Mouse (Mus musculus): Measurements from ENCODE around the gene Xpnpep1. TPM values are rescaled to one million over a fixed set of nuclear protein-coding genes. Genes with fewer than 3 reads are reported as not detected.

Gene Xpnpep1
- polyA plus RNA-seq, 1 experiment from 2014 or later, result 168 TPM

- Histone ChIP-seq H3K36me3 (ENCODE audit: control insufficient read depth, insufficient read depth, low read length) (no peaks in the 10 kb centered on the region), H3K27ac (ENCODE audit: low read depth, low read length) (no peak overlapping the region), H3K9me3 (ENCODE audit: control insufficient read depth, low read length) (no peaks in the 10 kb centered on the region), H3K4me1 (ENCODE audit: control insufficient read depth, insufficient read depth, low read length) (no peaks in the 10 kb centered on the region; the same call in 1 of the 2 replicates), H3K9ac (ENCODE audit: low read length) (no peak overlapping the region), H3K27me3 (ENCODE audit: control insufficient read depth, insufficient read depth, low read length) (no peaks in the 10 kb centered on the region), H3K4me3 (ENCODE audit: low read depth, low read length) (no peak overlapping the region), H3K4me2 (ENCODE audit: low read depth) (no peak overlapping the region)
- WGBS, result 89% methylated on average over 16 of the region's 16 CpGs
- ATAC-seq (ENCODE audit: insufficient read depth, low FRiP score, low TSS enrichment) (no peak), DNase-seq (ENCODE audit: low spot score) (no peak)
Measured at GRCm38 (mm10) chr19:53059344-53060111, 19.5 kb upstream of the Xpnpep1 start.

- no peaks in the 10 kb centered on the region for H3K27me3 ChIP-seq (ENCODE audit: control insufficient read depth, insufficient read depth, low read length)
- H3K36me3 ChIP-seq (ENCODE audit: control insufficient read depth, insufficient read depth, low read length), result no peaks in the 10 kb centered on the region
- DNase-seq (ENCODE audit: low spot score) (no peak), ATAC-seq (ENCODE audit: insufficient read depth, low FRiP score, low TSS enrichment) (no peak)
- 83% methylated on average over 8 of the region's 8 CpGs for WGBS
- H3K4me3 ChIP-seq (ENCODE audit: low read depth, low read length), result no peak overlapping the region
- no peak overlapping the region for H3K27ac ChIP-seq (ENCODE audit: low read depth, low read length)
- no peaks in the 10 kb centered on the region for H3K9me3 ChIP-seq (ENCODE audit: control insufficient read depth, low read length)
- H3K9ac ChIP-seq (ENCODE audit: low read length), result no peak overlapping the region
- H3K4me1 ChIP-seq (ENCODE audit: control insufficient read depth, insufficient read depth, low read length), result no peaks in the 10 kb centered on the region
- no peak overlapping the region for H3K4me2 ChIP-seq (ENCODE audit: low read depth)
Measured at GRCm38 (mm10) chr19:53058726-53059334, 18.8 kb upstream of the Xpnpep1 start.

GRCm38 (mm10) chr19:53057980-53058725 lies 18.1 kb upstream of the Xpnpep1 start:
- no peak for DNase-seq (ENCODE audit: low spot score)
- no peak overlapping the region for H3K4me3 ChIP-seq (ENCODE audit: low read depth, low read length)
- 74% methylated on average over 16 of the region's 16 CpGs for WGBS
- H3K27me3 ChIP-seq (ENCODE audit: control insufficient read depth, insufficient read depth, low read length), result no peaks in the 10 kb centered on the region
- H3K36me3 ChIP-seq (ENCODE audit: control insufficient read depth, insufficient read depth, low read length), result no peaks in the 10 kb centered on the region
- no peak for ATAC-seq (ENCODE audit: insufficient read depth, low FRiP score, low TSS enrichment)
- H3K4me1 ChIP-seq (ENCODE audit: control insufficient read depth, insufficient read depth, low read length), result no peaks in the 10 kb centered on the region
- no peak overlapping the region for H3K9ac ChIP-seq (ENCODE audit: low read length)
- H3K4me2 ChIP-seq (ENCODE audit: low read depth), result no peak overlapping the region
- H3K9me3 ChIP-seq (ENCODE audit: control insufficient read depth, low read length), result no peaks in the 10 kb centered on the region
- no peak overlapping the region for H3K27ac ChIP-seq (ENCODE audit: low read depth, low read length)

GRCm38 (mm10) chr19:53053355-53053754 lies 13.3 kb upstream of the Xpnpep1 start:
- Histone ChIP-seq H3K36me3 (ENCODE audit: control insufficient read depth, insufficient read depth, low read length) (no peaks in the 10 kb centered on the region), H3K4me1 (ENCODE audit: control insufficient read depth, insufficient read depth, low read length) (peaks cover 7% of the 10 kb centered on the region; the same call in 1 of the 2 replicates), H3K27ac (ENCODE audit: low read depth, low read length) (no peak overlapping the region), H3K27me3 (ENCODE audit: control insufficient read depth, insufficient read depth, low read length) (no peaks in the 10 kb centered on the region), H3K9me3 (ENCODE audit: control insufficient read depth, low read length) (no peaks in the 10 kb centered on the region), H3K9ac (ENCODE audit: low read length) (no peak overlapping the region), H3K4me2 (ENCODE audit: low read depth) (no peak overlapping the region), H3K4me3 (ENCODE audit: low read depth, low read length) (no peak overlapping the region)
- WGBS, result 93% methylated on average over 16 of the region's 16 CpGs
- ATAC-seq (ENCODE audit: insufficient read depth, low FRiP score, low TSS enrichment), result no peak
- DNase-seq (ENCODE audit: low spot score), result no peak

GRCm38 (mm10) chr19:53052031-53052670 lies 12.1 kb upstream of the Xpnpep1 start:
- ATAC-seq (ENCODE audit: insufficient read depth, low FRiP score, low TSS enrichment), result no peak
- no peaks in the 10 kb centered on the region for H3K9me3 ChIP-seq (ENCODE audit: control insufficient read depth, low read length)
- H3K27ac ChIP-seq (ENCODE audit: low read depth, low read length), result no peak overlapping the region
- peak; percentile 58 for DNase-seq (ENCODE audit: low spot score)
- H3K36me3 ChIP-seq (ENCODE audit: control insufficient read depth, insufficient read depth, low read length), result no peaks in the 10 kb centered on the region; the same call in 1 of the 2 replicates
- no peak overlapping the region for H3K4me3 ChIP-seq (ENCODE audit: low read depth, low read length)
- H3K4me1 ChIP-seq (ENCODE audit: control insufficient read depth, insufficient read depth, low read length), result peaks cover 7% of the 10 kb centered on the region; the same call in 1 of the 2 replicates
- H3K4me2 ChIP-seq (ENCODE audit: low read depth), result peak overlapping the region; percentile 21
- no peaks in the 10 kb centered on the region for H3K27me3 ChIP-seq (ENCODE audit: control insufficient read depth, insufficient read depth, low read length)
- 18% methylated on average over 19 of the region's 19 CpGs for WGBS
- no peak overlapping the region for H3K9ac ChIP-seq (ENCODE audit: low read length)

- Histone ChIP-seq H3K27ac (ENCODE audit: low read depth, low read length) (peak overlapping the region; percentile 0; the same call in 1 of the 2 replicates), H3K4me2 (ENCODE audit: low read depth) (no peak overlapping the region), H3K4me1 (ENCODE audit: control insufficient read depth, insufficient read depth, low read length) (peaks cover 7% of the 10 kb centered on the region; the same call in 1 of the 2 replicates), H3K9me3 (ENCODE audit: control insufficient read depth, low read length) (no peaks in the 10 kb centered on the region), H3K27me3 (ENCODE audit: control insufficient read depth, insufficient read depth, low read length) (no peaks in the 10 kb centered on the region), H3K9ac (ENCODE audit: low read length) (no peak overlapping the region), H3K36me3 (ENCODE audit: control insufficient read depth, insufficient read depth, low read length) (no peaks in the 10 kb centered on the region; the same call in 1 of the 2 replicates), H3K4me3 (ENCODE audit: low read depth, low read length) (no peak overlapping the region)
- WGBS, result 38% methylated on average over 18 of the region's 18 CpGs
- ATAC-seq (ENCODE audit: insufficient read depth, low FRiP score, low TSS enrichment), result no peak
- DNase-seq (ENCODE audit: low spot score), result peak; percentile 40
Measured at GRCm38 (mm10) chr19:53051288-53051985, 11.4 kb upstream of the Xpnpep1 start.

GRCm38 (mm10) chr19:53050100-53050499 lies 10.1 kb upstream of the Xpnpep1 start:
- Histone ChIP-seq H3K4me1 (ENCODE audit: control insufficient read depth, insufficient read depth, low read length) (peaks cover 7% of the 10 kb centered on the region; the same call in 1 of the 2 replicates), H3K9ac (ENCODE audit: low read length) (no peak overlapping the region), H3K9me3 (ENCODE audit: control insufficient read depth, low read length) (no peaks in the 10 kb centered on the region), H3K4me2 (ENCODE audit: low read depth) (no peak overlapping the region), H3K27ac (ENCODE audit: low read depth, low read length) (no peak overlapping the region), H3K36me3 (ENCODE audit: control insufficient read depth, insufficient read depth, low read length) (no peaks in the 10 kb centered on the region; the same call in 1 of the 2 replicates), H3K27me3 (ENCODE audit: control insufficient read depth, insufficient read depth, low read length) (no peaks in the 10 kb centered on the region), H3K4me3 (ENCODE audit: low read depth, low read length) (no peak overlapping the region)
- ATAC-seq (ENCODE audit: insufficient read depth, low FRiP score, low TSS enrichment), result no peak
- no peak for DNase-seq (ENCODE audit: low spot score)
- 82% methylated on average over 3 of the region's 3 CpGs for WGBS

- Histone ChIP-seq H3K4me1 (ENCODE audit: control insufficient read depth, insufficient read depth, low read length) (peaks cover 3% of the 10 kb centered on the region; the same call in 1 of the 2 replicates), H3K4me2 (ENCODE audit: low read depth) (no peak overlapping the region), H3K4me3 (ENCODE audit: low read depth, low read length) (no peak overlapping the region), H3K36me3 (ENCODE audit: control insufficient read depth, insufficient read depth, low read length) (no peaks in the 10 kb centered on the region; the same call in 1 of the 2 replicates), H3K9me3 (ENCODE audit: control insufficient read depth, low read length) (no peaks in the 10 kb centered on the region), H3K9ac (ENCODE audit: low read length) (no peak overlapping the region), H3K27me3 (ENCODE audit: control insufficient read depth, insufficient read depth, low read length) (no peaks in the 10 kb centered on the region), H3K27ac (ENCODE audit: low read depth, low read length) (no peak overlapping the region)
- 75% methylated on average over 5 of the region's 5 CpGs for WGBS
- DNase-seq (ENCODE audit: low spot score) (no peak), ATAC-seq (ENCODE audit: insufficient read depth, low FRiP score, low TSS enrichment) (no peak)
Measured at GRCm38 (mm10) chr19:53047208-53047607, 7.2 kb upstream of the Xpnpep1 start.
